Mouse (Mus musculus): ENCODE results near the gene Lrpap1.
A peak's percentile ranks its signal among the peaks of the same experiment; 100 is the strongest.

Lrpap1 gene

DNA sequence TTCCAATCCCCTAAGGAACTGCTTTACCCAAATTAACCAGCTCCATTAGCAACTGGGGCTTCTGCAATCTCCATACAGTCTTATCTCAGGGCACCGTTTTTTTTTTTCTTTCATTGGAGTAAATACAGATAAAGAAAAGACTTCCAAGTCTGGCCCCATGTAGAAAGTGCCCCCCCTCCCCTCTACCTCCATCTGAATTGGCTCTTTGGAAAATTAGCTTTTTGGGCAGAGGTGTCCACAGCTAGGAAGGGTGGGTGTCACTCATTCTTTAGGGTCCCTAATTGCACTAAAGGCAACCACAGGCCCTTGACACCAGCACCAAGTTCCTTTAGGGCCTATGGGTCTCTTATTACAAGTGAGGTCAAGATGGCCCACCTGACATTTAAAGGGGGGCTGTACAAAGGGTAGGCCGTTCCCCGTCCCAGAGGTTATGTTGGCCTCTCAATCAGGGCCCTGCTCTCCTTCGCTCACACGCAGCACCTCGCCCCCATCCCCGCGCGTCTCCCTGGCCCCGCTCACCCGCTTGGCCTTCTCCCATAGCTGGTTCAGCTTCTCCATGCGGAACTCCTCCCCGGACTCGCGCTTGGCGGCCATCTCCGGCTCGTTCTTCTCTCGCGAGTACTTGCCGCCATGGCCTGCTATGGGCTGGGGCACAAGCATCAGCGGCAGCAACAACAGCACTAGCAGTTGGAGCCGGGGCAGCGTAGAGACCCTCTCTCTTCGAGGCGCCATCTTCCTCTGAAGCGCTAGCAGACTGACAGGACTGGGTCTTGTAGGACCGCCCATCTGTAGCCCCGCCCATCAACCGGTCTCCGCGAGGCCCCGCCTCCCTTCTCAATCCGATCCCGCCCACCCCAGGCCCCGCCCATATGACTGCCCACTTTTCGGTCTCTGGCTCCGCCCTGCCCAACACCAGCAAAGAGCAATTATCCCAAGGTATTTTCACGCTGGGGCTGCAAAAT is at the start of gene Lrpap1:
Gene Lrpap1 (minus strand): TSS at position 807 of the 962 bp plus-strand sequence.
- DNase-seq (ENCODE audit: low read depth, low spot score), result peak; percentile 91

DNA sequence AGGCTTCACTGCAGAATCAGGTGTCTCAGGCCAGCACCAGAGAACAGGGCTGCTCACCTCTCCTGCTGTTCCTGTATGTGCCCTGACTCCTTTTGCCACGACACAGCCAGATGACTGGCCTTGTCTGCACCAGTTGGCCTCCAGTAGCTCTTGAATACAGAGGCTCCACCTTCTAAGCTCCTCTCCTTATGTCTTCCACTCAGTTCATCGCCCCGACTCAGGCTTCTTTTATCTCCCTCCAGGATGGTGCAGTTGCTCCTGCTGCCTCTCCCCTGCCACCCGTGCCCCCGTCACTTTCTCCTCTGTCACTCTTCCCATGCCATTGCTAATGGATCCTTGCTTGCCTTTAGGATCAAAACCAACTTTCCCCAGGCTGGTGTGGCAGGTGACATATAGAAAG is 44.4 kb upstream of the Lrpap1 start:
- no peak for DNase-seq (ENCODE audit: low read depth, low spot score)

- DNase-seq (ENCODE audit: low read depth, low spot score), result no peak
These were observed 44.0 kb upstream of the Lrpap1 start for GRCm38 (mm10) chr5:35149526-35149925.

DNA sequence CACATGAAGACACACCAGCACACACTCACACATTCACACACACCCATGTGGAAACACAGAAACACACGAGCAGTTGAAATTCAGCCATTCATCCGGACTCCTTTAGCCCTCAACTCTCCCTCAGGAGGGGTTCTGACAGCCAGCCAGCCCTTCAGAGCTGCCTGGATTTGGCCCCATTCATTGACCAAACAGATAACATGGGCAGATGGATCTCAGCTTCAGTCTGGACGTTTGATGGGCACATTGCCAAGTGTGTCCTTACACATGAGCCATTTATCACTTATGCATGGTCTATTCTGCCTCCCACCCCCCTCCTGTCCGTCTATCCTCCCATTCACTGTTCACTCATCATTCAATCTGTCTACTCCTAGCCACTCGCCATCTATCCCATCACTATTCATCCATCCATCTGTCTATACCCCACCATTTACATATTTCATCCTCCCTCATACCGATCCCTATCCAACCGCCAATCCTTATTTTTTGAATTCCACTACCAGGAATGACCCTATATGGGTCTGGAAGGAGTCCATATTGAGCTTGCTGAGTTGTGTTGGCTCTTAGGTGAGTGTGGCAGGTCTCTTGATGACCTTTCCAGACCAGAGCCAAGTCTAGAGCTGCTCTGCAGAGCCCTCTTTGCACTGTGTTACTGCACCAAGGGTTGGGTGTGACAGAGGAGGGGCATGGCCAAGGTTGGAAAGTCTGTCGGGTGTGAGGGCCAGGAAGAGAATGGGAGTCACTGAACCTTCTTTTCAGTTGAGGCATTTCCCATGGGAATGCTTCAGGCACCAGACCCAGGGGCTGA is 42.6 kb upstream of the Lrpap1 start:
- no peak for DNase-seq (ENCODE audit: low read depth, low spot score)

DNA sequence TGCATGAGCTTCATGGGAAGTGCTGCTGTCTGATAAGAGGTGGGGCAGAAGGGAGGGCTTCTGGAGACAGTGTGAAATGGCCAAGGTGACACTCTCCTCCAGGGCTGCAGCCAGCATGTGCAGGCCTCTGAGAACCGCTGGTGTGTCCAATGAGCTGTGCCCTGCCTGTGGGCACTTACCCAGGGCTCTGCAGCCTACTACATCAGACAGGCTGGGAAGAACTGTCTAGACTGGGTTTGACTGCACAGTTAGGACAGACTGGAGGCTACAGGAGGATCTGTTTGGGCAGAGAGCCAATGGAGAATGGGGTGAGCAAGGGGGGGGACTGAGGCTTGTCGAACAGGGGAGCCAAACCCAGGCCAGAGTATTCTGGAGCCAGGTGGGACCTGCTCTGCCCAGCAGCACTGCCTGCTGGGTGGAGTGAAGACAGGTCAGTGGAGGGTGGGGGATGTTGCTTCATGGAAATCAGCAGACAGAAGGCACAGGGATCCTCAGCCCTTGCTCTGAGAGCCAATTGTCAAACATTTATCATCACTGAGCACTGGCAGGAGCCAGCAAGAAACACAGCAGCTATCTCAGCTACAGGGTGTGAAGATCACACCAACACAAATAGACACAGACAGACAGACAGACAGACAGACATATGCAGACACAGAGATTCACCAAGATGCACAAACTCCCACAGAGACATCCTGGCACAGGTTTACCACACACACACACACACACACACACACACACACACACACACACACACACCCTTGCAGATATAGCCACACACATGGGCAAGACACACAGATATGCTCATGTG is 41.8 kb upstream of the Lrpap1 start:
- DNase-seq (ENCODE audit: low read depth, low spot score), result no peak

GRCm38 (mm10) chr5:35146747-35147146 is 41.2 kb upstream of the Lrpap1 start:
- DNase-seq (ENCODE audit: low read depth, low spot score), result no peak

DNA sequence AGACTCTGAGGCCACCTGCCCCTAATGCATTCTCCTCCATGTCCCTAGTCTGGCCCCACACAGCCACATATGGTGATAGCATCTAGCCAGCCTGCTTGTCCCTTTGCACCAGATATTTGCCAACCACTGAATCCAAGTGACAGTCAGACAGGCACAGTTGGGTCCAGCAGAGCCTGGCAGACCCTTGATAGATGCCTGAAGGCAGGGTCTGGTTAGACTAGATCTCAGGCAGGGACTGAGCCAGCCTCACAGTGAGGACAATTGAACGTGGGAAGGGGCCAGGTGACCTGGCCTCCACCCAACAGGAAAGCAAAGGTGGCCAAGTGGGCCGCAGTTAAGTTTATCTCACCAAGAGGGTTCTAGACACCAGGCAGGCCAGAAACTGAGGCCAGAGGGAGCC is 39.1 kb upstream of the Lrpap1 start:
- no peak for DNase-seq (ENCODE audit: low read depth, low spot score)

- DNase-seq (ENCODE audit: low read depth, low spot score), result no peak
These were observed 38.1 kb upstream of the Lrpap1 start for GRCm38 (mm10) chr5:35143460-35144245.

DNA sequence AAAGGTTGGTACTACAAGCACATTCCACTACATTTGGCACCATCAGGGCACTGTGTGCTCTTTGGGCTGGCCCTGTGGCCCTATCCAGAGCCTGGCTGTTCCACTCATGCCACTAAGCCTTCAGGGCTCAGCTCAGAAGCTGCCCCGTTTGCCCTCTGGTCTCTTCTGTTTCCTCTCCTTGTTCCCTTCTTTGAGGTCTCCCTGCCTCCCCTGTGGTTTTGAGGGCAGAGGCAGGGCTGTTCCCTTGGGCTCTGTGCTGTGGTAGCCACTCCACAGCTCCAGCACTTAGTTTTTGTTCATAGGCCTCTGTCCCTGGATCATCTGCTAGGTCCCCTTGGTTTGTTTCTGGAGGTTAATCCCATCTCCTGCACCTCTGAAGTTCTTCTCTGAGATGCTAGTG is 37.3 kb upstream of the Lrpap1 start:
- DNase-seq (ENCODE audit: low read depth, low spot score), result no peak

- DNase-seq (ENCODE audit: low read depth, low spot score), result no peak
These were observed 35.8 kb upstream of the Lrpap1 start for GRCm38 (mm10) chr5:35141316-35141715.

DNA sequence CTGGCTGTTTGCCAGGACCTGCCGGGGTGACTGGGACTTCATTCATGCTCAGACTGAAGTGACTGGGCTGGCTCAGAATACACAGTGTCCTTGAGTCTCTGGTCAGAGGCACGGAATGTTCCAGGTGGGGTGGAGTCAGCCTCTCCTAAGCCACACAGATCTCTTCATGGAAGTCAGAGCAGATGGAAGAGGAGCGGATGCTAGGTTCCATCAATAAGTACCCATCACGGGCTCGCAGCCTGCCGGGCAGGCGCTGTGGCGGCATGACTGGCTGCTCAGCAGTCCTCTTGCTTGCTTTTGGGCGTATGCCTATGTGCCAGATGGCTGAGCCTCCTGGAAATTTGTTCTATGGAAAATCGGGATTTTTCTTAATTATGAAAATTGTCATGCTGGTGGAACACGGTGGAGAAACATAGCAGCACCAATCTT is 32.6 kb upstream of the Lrpap1 start:
- no peak for DNase-seq (ENCODE audit: low read depth, low spot score)

- DNase-seq (ENCODE audit: low read depth, low spot score), result no peak
These were observed 32.1 kb upstream of the Lrpap1 start for GRCm38 (mm10) chr5:35137510-35138182.

- DNase-seq (ENCODE audit: low read depth, low spot score), result no peak
These were observed 30.3 kb upstream of the Lrpap1 start for GRCm38 (mm10) chr5:35135903-35136302.

DNA sequence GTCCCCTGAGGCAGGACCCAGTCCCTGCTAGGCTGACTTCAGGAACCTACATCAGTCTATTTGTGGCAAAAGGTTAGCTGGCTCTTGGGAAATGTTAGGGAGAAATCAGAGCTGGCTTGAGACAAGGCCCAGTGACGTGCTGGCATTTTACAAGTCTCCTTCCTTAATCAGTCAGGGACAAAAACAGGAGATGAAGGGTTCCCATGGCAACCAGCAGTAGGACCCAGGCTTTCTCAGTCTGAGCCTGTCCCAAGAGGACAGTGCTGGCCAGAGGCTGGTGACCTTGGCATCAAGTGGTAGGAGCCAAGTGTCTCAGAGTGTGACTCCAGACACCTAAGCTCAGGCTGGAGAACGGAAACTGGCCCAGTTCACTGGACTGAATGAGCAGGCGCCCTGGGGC is 28.7 kb upstream of the Lrpap1 start:
- no peak for DNase-seq (ENCODE audit: low read depth, low spot score)

- DNase-seq (ENCODE audit: low read depth, low spot score), result no peak
These were observed 27.9 kb upstream of the Lrpap1 start for GRCm38 (mm10) chr5:35133468-35133867.

DNA sequence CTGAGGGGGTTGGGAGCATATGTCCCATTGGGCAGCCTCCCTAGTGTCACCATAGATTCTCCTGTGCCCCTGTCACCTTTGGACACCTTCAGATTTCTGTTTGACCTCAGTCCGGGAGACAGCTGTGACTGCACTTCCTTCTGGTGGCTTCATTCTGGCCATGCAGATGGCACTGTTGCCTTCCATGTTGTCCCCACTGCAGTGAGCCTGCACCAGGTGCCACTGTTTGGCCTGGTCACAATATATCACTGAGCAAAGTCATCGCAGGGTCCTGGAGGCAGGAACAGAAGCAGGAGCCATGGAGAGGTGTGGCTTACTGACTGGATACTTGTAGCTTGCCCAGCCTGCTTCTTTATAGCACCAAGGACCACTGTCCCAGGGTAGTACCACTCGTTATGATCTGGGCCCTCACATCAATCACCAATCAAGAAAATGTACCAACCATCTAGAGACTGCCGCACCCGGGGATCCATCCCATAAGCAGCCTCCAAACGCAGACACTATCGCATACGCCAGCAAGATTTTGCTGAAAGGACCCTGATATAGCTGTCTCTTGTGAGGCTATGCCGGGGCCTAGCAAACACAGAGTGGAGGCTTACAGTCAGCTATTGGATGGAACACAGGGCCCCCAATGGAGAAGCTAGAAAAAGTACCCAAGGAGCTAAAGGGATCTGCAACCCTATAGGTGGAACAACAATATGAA is 26.9 kb upstream of the Lrpap1 start:
- no peak for DNase-seq (ENCODE audit: low read depth, low spot score)

DNA sequence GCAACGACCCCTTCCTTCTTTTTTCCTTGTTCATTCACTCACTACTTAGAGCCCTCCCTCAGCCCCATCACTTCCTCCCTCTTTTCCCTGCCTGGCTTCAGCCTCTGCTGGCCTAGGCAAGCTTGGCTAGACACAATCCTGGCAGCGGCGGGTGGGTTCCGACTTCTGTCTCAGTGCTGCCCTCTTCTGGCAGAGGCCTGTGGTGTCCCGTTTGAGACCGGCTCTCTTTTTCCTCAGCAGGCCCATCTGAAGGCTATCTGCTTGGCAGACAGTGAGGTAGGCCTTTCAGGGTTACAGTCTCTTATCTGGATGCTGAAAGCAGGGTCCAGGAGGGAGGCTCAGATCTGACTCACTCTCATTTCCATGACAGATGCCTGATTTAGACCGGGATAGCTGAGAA is 26.2 kb upstream of the Lrpap1 start:
- peak; percentile 75 for DNase-seq (ENCODE audit: low read depth, low spot score)

GRCm38 (mm10) chr5:35131237-35131636 is 25.7 kb upstream of the Lrpap1 start:
- DNase-seq (ENCODE audit: low read depth, low spot score), result peak; percentile 22

GRCm38 (mm10) chr5:35129767-35130191 is 24.2 kb upstream of the Lrpap1 start:
- DNase-seq (ENCODE audit: low read depth, low spot score), result no peak

DNA sequence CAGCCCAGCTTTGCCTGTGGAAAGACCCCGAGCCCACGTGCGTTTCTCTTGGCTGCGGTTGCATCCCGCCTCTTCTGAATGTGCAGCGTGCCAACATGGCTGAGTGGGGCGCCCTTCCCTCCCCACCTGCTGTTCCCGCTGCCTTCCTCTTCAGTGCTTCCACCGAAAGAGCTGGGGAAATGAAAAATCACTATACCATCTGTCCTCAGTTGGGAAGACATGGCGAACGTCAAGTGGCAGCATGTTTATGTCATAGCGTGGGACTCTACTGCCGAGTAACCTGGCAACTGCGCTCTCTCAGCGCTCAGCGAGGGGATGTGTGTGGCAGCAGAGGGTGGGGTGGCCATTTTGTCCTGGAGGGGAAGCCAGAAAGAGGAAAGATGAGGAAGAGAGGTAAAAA is 23.6 kb upstream of the Lrpap1 start:
- no peak for DNase-seq (ENCODE audit: low read depth, low spot score)
